Mouse (Mus musculus): ENCODE measurements around the gene Rgl1.
A peak's percentile ranks its signal among the peaks of the same experiment; 100 is the strongest.

GRCm38 (mm10) chr1:152615987-152616776, 150.0 kb downstream of the Rgl1 start:
- TF ChIP-seq EP300 (IDR thresholded peaks at IDR 0.05; ENCODE audit: low read depth) (peak; percentile 30; the same call in 1 of the 2 replicates), CTCF (IDR thresholded peaks at IDR 0.05; ENCODE audit: low read depth) (no peak)
